Mouse (Mus musculus) CH12.LX (cell line): ENCODE data around the gene Acsl5. TPM values are rescaled to one million over a fixed set of nuclear protein-coding genes. Genes with fewer than 3 reads are reported as not detected.

Experiments used
- DNase-seq: peaks from one replicate; pipeline ENCODE4 v3.0.0-alpha.2; 2013; ENCODE audit errors: extremely low read depth
- H3K27ac ChIP-seq: 2 replicates; pipeline ENCODE4 v1.5.1; 2012; ENCODE audit warnings: low read depth, mild to moderate bottlenecking, control low read depth, moderate library complexity; ENCODE audit not compliant: insufficient read depth
- H3K27me3 ChIP-seq: replicated peaks from 2 replicates; pipeline ENCODE3; 2012; ENCODE audit warnings: inconsistent platforms
- H3K36me3 ChIP-seq, 2 experiments: replicated peaks in 1 of 2; 2 replicates each; pipeline versions ENCODE3 to v1.6.1; 2012; ENCODE audit warnings: inconsistent platforms in 1 of 2, low read length in 1 of 2, mild to moderate bottlenecking in 1 of 2, mixed read lengths in 1 of 2, moderate library complexity in 1 of 2; ENCODE audit not compliant: control insufficient read depth in 1 of 2, insufficient read depth in 1 of 2
- H3K4me1 ChIP-seq, 2 experiments: 2 replicates each; pipeline ENCODE4 v1.6.1; 2012; ENCODE audit warnings: inconsistent platforms in 1 of 2, moderate library complexity in 1 of 2; ENCODE audit not compliant: insufficient read depth in 2 of 2, control insufficient read depth in 1 of 2
- H3K4me2 ChIP-seq: 2 replicates; pipeline ENCODE4 v1.6.1; 2012; ENCODE audit warnings: low read depth, mild to moderate bottlenecking, control low read depth; ENCODE audit not compliant: poor library complexity, insufficient read depth, severe bottlenecking
- H3K4me3 ChIP-seq, 3 experiments: fragments of 150-350 bp in 1 of 3; sonication (generic) in 1 of 3; replicated peaks in 1 of 3; 2 replicates each; pipeline versions ENCODE3 to v1.5.1; 2011 to 2012; ENCODE audit warnings: low read depth in 2 of 3, low read length in 2 of 3, mild to moderate bottlenecking in 2 of 3, moderate library complexity in 2 of 3, control low read depth in 1 of 3, improper control_type of control experiment in 1 of 3, inconsistent platforms in 1 of 3, mixed read lengths in 1 of 3; ENCODE audit not compliant: poor library complexity in 1 of 3
- H3K79me2 ChIP-seq: replicated peaks from 2 replicates; pipeline ENCODE4 v1.6.1; 2012; ENCODE audit warnings: mild to moderate bottlenecking, moderate library complexity; ENCODE audit not compliant: control insufficient read depth, poor library complexity, insufficient read depth, severe bottlenecking; ENCODE audit errors: extremely low read depth
- H3K9ac ChIP-seq: 2 replicates; pipeline ENCODE4 v1.6.1; 2012; ENCODE audit warnings: low read depth, mild to moderate bottlenecking, control low read depth, moderate library complexity; ENCODE audit not compliant: insufficient read depth
- H3K9me3 ChIP-seq: replicated peaks from 2 replicates; pipeline ENCODE3; 2012; ENCODE audit warnings: low read length, inconsistent platforms, mixed read lengths
- BHLHE40 ChIP-seq: IDR thresholded peaks from 2 replicates; pipeline ENCODE4 v1.6.1; 2011; ENCODE audit warnings: mild to moderate bottlenecking, low read depth, low read length, improper control_type of control experiment
- CHD2 ChIP-seq: IDR thresholded peaks from 2 replicates; pipeline ENCODE4 v1.6.1; 2011; ENCODE audit warnings: low read length, improper control_type of control experiment
- CTCF ChIP-seq, 2 experiments: IDR thresholded peaks in 1 of 2; conservative IDR thresholded peaks in 1 of 2; 2 replicates each; pipeline ENCODE4 v1.5.1; 2011 to 2012; ENCODE audit warnings: low read depth in 2 of 2, low read length in 2 of 2, improper control_type of control experiment in 1 of 2, inconsistent platforms in 1 of 2, mild to moderate bottlenecking in 1 of 2, moderate library complexity in 1 of 2
- E2F4 ChIP-seq: IDR thresholded peaks from 2 replicates; pipeline ENCODE4 v1.6.1; 2011; ENCODE audit warnings: low read depth, low read length, improper control_type of control experiment; ENCODE audit not compliant: insufficient replicate concordance
- ELF1 ChIP-seq: IDR thresholded peaks from 2 replicates; pipeline ENCODE4 v1.6.1; 2014; ENCODE audit warnings: low read depth, mild to moderate bottlenecking, inconsistent platforms, low read length, improper control_type of control experiment
- EP300 ChIP-seq: IDR thresholded peaks from 2 replicates; pipeline ENCODE4 v1.6.1; 2011; ENCODE audit warnings: low read length, improper control_type of control experiment
- ETS1 ChIP-seq: conservative IDR thresholded peaks from 2 replicates; pipeline ENCODE4 v1.6.1; 2012; ENCODE audit warnings: low read depth, mild to moderate bottlenecking, inconsistent platforms, low read length, improper control_type of control experiment, moderate library complexity
- GABPA ChIP-seq: IDR thresholded peaks from 2 replicates; pipeline ENCODE4 v1.6.1; 2012; ENCODE audit warnings: low read depth, low read length, improper control_type of control experiment, inconsistent platforms; ENCODE audit not compliant: insufficient replicate concordance
- IRF4 ChIP-seq: IDR thresholded peaks from 2 replicates; pipeline ENCODE4 v1.6.1; 2014; ENCODE audit warnings: low read depth, mild to moderate bottlenecking, inconsistent platforms, low read length, improper control_type of control experiment
- JUN ChIP-seq: IDR thresholded peaks from 2 replicates; pipeline ENCODE4 v1.6.1; 2011; ENCODE audit warnings: low read depth, mild to moderate bottlenecking, low read length, improper control_type of control experiment, moderate library complexity; ENCODE audit not compliant: insufficient read depth
- MAFK ChIP-seq: IDR thresholded peaks from 2 replicates; pipeline ENCODE4 v1.6.1; 2011; ENCODE audit warnings: low read length, improper control_type of control experiment; ENCODE audit not compliant: insufficient replicate concordance
- MAX ChIP-seq: IDR thresholded peaks from 2 replicates; pipeline ENCODE4 v1.6.1; 2011; ENCODE audit warnings: low read length, improper control_type of control experiment
- MAZ ChIP-seq: IDR thresholded peaks from 2 replicates; pipeline ENCODE4 v1.6.1; 2012; ENCODE audit warnings: low read depth, mild to moderate bottlenecking, inconsistent platforms, low read length, improper control_type of control experiment, moderate library complexity
- MEF2A ChIP-seq: IDR thresholded peaks from 2 replicates; pipeline ENCODE4 v1.6.1; 2014; ENCODE audit warnings: low read depth, mild to moderate bottlenecking, inconsistent platforms, low read length, improper control_type of control experiment, borderline replicate concordance
- MXI1 ChIP-seq: IDR thresholded peaks from 2 replicates; pipeline ENCODE4 v1.6.1; 2011; ENCODE audit warnings: mild to moderate bottlenecking, low read depth, low read length, improper control_type of control experiment
- MYC ChIP-seq: IDR thresholded peaks from 2 replicates; pipeline ENCODE4 v1.6.1; 2011; ENCODE audit warnings: low read depth, mild to moderate bottlenecking, improper control_type of control experiment, low read length
- NELFE ChIP-seq: IDR thresholded peaks from 2 replicates; pipeline ENCODE4 v1.6.1; 2011; ENCODE audit warnings: low read depth, low read length, improper control_type of control experiment
- NRF1 ChIP-seq: IDR thresholded peaks from 2 replicates; pipeline ENCODE4 v1.6.1; 2014; ENCODE audit warnings: low read depth, mild to moderate bottlenecking, inconsistent platforms, low read length, improper control_type of control experiment, moderate library complexity
- PAX5 ChIP-seq: IDR thresholded peaks from 2 replicates; pipeline ENCODE4 v1.6.1; 2012; ENCODE audit warnings: low read length, inconsistent platforms, mixed read lengths
- POLR2A ChIP-seq: IDR thresholded peaks from 2 replicates; pipeline ENCODE4 v1.6.1; 2011; ENCODE audit warnings: low read depth, mild to moderate bottlenecking, improper control_type of control experiment, low read length
- POLR2AphosphoS2 ChIP-seq: IDR thresholded peaks from 2 replicates; pipeline ENCODE4 v1.6.1; 2011; ENCODE audit warnings: low read depth, low read length, improper control_type of control experiment
- RAD21 ChIP-seq: IDR thresholded peaks from 2 replicates; pipeline ENCODE4 v1.6.1; 2011; ENCODE audit warnings: low read depth, mild to moderate bottlenecking, low read length, improper control_type of control experiment, moderate library complexity
- RCOR1 ChIP-seq: conservative IDR thresholded peaks from 2 replicates; pipeline ENCODE4 v1.6.1; 2012; ENCODE audit warnings: low read depth, mild to moderate bottlenecking, inconsistent platforms, low read length, improper control_type of control experiment
- SMC3 ChIP-seq: IDR thresholded peaks from 2 replicates; pipeline ENCODE4 v1.6.1; 2011; ENCODE audit warnings: low read depth, low read length, improper control_type of control experiment
- TBP ChIP-seq: conservative IDR thresholded peaks from 2 replicates; pipeline ENCODE4 v1.6.1; 2011; ENCODE audit warnings: low read depth, low read length, improper control_type of control experiment
- TCF12 ChIP-seq: IDR thresholded peaks from 2 replicates; pipeline ENCODE4 v1.6.1; 2014; ENCODE audit warnings: low read depth, mild to moderate bottlenecking, inconsistent platforms, low read length, improper control_type of control experiment
- USF1 ChIP-seq: IDR thresholded peaks from 2 replicates; pipeline ENCODE4 v1.6.1; 2014; ENCODE audit warnings: low read depth, mild to moderate bottlenecking, inconsistent platforms, low read length, improper control_type of control experiment
- USF2 ChIP-seq: conservative IDR thresholded peaks from 2 replicates; pipeline ENCODE4 v1.6.1; 2011; ENCODE audit warnings: low read depth, low read length, improper control_type of control experiment
- ZC3H11A ChIP-seq: IDR thresholded peaks from 2 replicates; pipeline ENCODE4 v1.6.1; 2012; ENCODE audit warnings: low read depth, mild to moderate bottlenecking, inconsistent platforms, low read length, improper control_type of control experiment
- ZKSCAN1 ChIP-seq: IDR thresholded peaks from 2 replicates; pipeline ENCODE4 v1.6.1; 2012; ENCODE audit warnings: low read depth, inconsistent platforms, low read length, improper control_type of control experiment, borderline replicate concordance
- ZNF384 ChIP-seq: IDR thresholded peaks from 2 replicates; pipeline ENCODE4 v1.6.1; 2012; ENCODE audit warnings: low read depth, low read length, improper control_type of control experiment, inconsistent platforms
- dilution Hi-C: fragments of 300-500 bp; cut with MboI; formaldehyde crosslinking; loops from 2 replicates; pipeline ENCODE4 v1.14.3; 2020; ENCODE audit warnings: low sequenced_read_pairs; ENCODE audit not compliant: extremely low pct_unique_long_range_greater_than_20kb, extremely low pct_ligation_motif_present
- in situ Hi-C: fragments of 300-500 bp; cut with MboI; formaldehyde crosslinking; loops from 3 replicates; pipeline ENCODE4 v1.14.3; 2019; ENCODE audit warnings: low sequenced_read_pairs, low pct_ligation_motif_present, low pct_unique_long_range_greater_than_20kb, mixed read lengths
- polyA plus RNA-seq: library from polyadenylated mRNA; unstranded; fragments of >175 nt; gene quantifications from 2 replicates; pipeline ENCODE4 v1.2.1, GENCODE M21; 2012; ENCODE audit warnings: low read depth; ENCODE audit not compliant: insufficient read length
- total RNA-seq, 2 experiments: library from RNA; depleted of rRNA; stranded (reverse); fragments of 300-350 nt in 1 of 2; fragments of >200 nt in 1 of 2; gene quantifications; 2 replicates each; pipeline ENCODE4 v1.2.3; 2012 to 2014

Gene Acsl5
- total and polyA plus RNA-seq, 3 experiments, result 126 to 265 (median 196) TPM

- in situ Hi-C loops, result no loop called here
Measured at GRCm38 (mm10) chr19:55332641-55333268, 81.0 kb downstream of the Acsl5 start.

GRCm38 (mm10) chr19:55335881-55336280 is 84.1 kb downstream of the Acsl5 start:
- dilution Hi-C loops, result no loop called here
- peaks cover 13 to 72% of the 10 kb centered on the region in 2 experiments for H3K36me3 ChIP-seq
- H3K27me3 ChIP-seq, result no peaks in the 10 kb centered on the region
- no peak for TF ChIP-seq ZC3H11A
- TF ChIP-seq MXI1, result no peak
- TF ChIP-seq NELFE, result no peak
- TF ChIP-seq POLR2AphosphoS2, result no peak
- TF ChIP-seq BHLHE40, result no peak
- TF ChIP-seq MAFK, result no peak
- no peak for TF ChIP-seq CHD2
- TF ChIP-seq ELF1, result no peak
- TF ChIP-seq PAX5, result no peak
- no peak for TF ChIP-seq TBP
- peak; percentile 80 for TF ChIP-seq RAD21
- TF ChIP-seq USF2, result no peak
- no peak for TF ChIP-seq JUN
- no peak for TF ChIP-seq ZKSCAN1
- TF ChIP-seq MAX, result no peak
- TF ChIP-seq IRF4, result no peak
- no peak for TF ChIP-seq TCF12
- TF ChIP-seq MEF2A, result no peak
- TF ChIP-seq E2F4, result no peak
- TF ChIP-seq NRF1, result no peak
- no peak for TF ChIP-seq USF1
- TF ChIP-seq RCOR1, result no peak
- TF ChIP-seq ZNF384, result peak; percentile 98
- TF ChIP-seq POLR2A, result no peak
- TF ChIP-seq SMC3, result peak; percentile 47
- TF ChIP-seq MAZ, result no peak
- TF ChIP-seq GABPA, result no peak
- TF ChIP-seq EP300, result no peak
- no peak for TF ChIP-seq ETS1

More at GRCm38 (mm10) chr19:55332641-55333268, 81.0 kb downstream of the Acsl5 start:
- no peaks in the 10 kb centered on the region for H3K27me3 ChIP-seq
- H3K9me3 ChIP-seq, result no peaks in the 10 kb centered on the region
- DNase-seq, result peak; percentile 75
- no peak overlapping the region for H3K4me3 ChIP-seq
- no peaks in the 10 kb centered on the region for H3K4me1 ChIP-seq
- TF ChIP-seq USF2 (no peak), CTCF (conservative IDR thresholded peaks at IDR 0.05 in 1 of 2, IDR thresholded peaks at IDR 0.05 in 1 of 2; ENCODE audit: low read depth in 2 of 2, low read length in 2 of 2) (peak; percentile 91 to 92), MAZ (no peak), MYC (0 out of 2 replicates have a peak, but pooled peaks have one; percentile 46), JUN (no peak), POLR2A (no peak), SMC3 (peak; percentile 79), ETS1 (no peak), IRF4 (0 out of 2 replicates have a peak, but pooled peaks have one; percentile 25), RAD21 (peak; percentile 88), CHD2 (no peak)
- no peak overlapping the region for H3K27ac ChIP-seq
- no peak overlapping the region for H3K4me2 ChIP-seq
- dilution Hi-C loops, result no loop called here
- H3K36me3 ChIP-seq, result peaks cover 37 to 82% of the 10 kb centered on the region in 2 experiments
- no peaks in the 10 kb centered on the region for H3K79me2 ChIP-seq
- no peak overlapping the region for H3K9ac ChIP-seq

More at GRCm38 (mm10) chr19:55335881-55336280, 84.1 kb downstream of the Acsl5 start:
- DNase-seq, result peak; percentile 17
- Histone ChIP-seq H3K79me2 (no peaks in the 10 kb centered on the region), H3K4me1 (no peaks in the 10 kb centered on the region), H3K9me3 (no peaks in the 10 kb centered on the region), H3K9ac (no peak overlapping the region), H3K27ac (no peak overlapping the region), H3K4me3 (no peak overlapping the region), H3K4me2 (no peak overlapping the region)
- in situ Hi-C loops, result no loop called here
